Mouse (Mus musculus) kidney, adult 9 months (tissue): ENCODE measurements around the gene Pcdh11x.
"Not testable (repeated sequence)": the region's sequence is repeated elsewhere in the genome, so short reads cannot be mapped to it uniquely, and the experiment has no call there.

ENCODE experiments used
- DNase-seq: peaks from one replicate; pipeline ENCODE4 v3.0.0; 2022

Gene Pcdh11x

GRCm38 (mm10) chrX:120290011-120290899 is at the start of gene Pcdh11x:
Gene Pcdh11x (plus strand): TSS chrX:120290259.
- peak; percentile 17 for DNase-seq

GRCm38 (mm10) chrX:120260089-120260488 is 30.0 kb upstream of the Pcdh11x start:
- DNase-seq: no peak

GRCm38 (mm10) chrX:120285522-120285921 is 4.5 kb upstream of the Pcdh11x start:
- peak; percentile 2 for DNase-seq

- peak; percentile 2 for DNase-seq
These were observed 2.6 kb upstream of the Pcdh11x start for GRCm38 (mm10) chrX:120287502-120287901.

- DNase-seq: no peak
These were observed 831 bp downstream of the Pcdh11x start for GRCm38 (mm10) chrX:120290900-120291280.

- no peak for DNase-seq
These were observed 1.6 kb downstream of the Pcdh11x start for GRCm38 (mm10) chrX:120291696-120292095.

GRCm38 (mm10) chrX:120292832-120293750 is 3.0 kb downstream of the Pcdh11x start:
- DNase-seq: no peak

- no peak for DNase-seq
These were observed 11.6 kb downstream of the Pcdh11x start for GRCm38 (mm10) chrX:120301469-120302175.

GRCm38 (mm10) chrX:120312995-120313394 is 22.9 kb downstream of the Pcdh11x start, which contains the start of gene H2afb3:
Gene H2afb3 (minus strand): TSS chrX:120313095.
- DNase-seq: not testable (repeated sequence)

GRCm38 (mm10) chrX:120466225-120466624 is 176.2 kb downstream of the Pcdh11x start:
- no peak for DNase-seq

- DNase-seq: no peak
These were observed 196.4 kb downstream of the Pcdh11x start for GRCm38 (mm10) chrX:120486428-120486827.

- DNase-seq: no peak
These were observed 234.9 kb downstream of the Pcdh11x start for GRCm38 (mm10) chrX:120524986-120525385.

- no peak for DNase-seq
These were observed 309.2 kb downstream of the Pcdh11x start for GRCm38 (mm10) chrX:120599309-120599708.

GRCm38 (mm10) chrX:120618460-120618859 is 328.4 kb downstream of the Pcdh11x start:
- no peak for DNase-seq

- not testable (repeated sequence) for DNase-seq
These were observed 380.2 kb downstream of the Pcdh11x start for GRCm38 (mm10) chrX:120670236-120670635.

GRCm38 (mm10) chrX:120734144-120734543 is 444.1 kb downstream of the Pcdh11x start:
- DNase-seq: no peak

- DNase-seq: no peak
These were observed 445.7 kb downstream of the Pcdh11x start for GRCm38 (mm10) chrX:120735792-120736191.

GRCm38 (mm10) chrX:120944556-120944955 is 654.5 kb downstream of the Pcdh11x start:
- no peak for DNase-seq
